Mouse (Mus musculus): ENCODE results near the gene Acsl6. TPM values are rescaled to one million over a fixed set of nuclear protein-coding genes. Genes with fewer than 3 reads are reported as not detected.

Acsl6 gene
- polyA plus RNA-seq, 1 experiment from 2014 or later, result 0.55 TPM

DNA sequence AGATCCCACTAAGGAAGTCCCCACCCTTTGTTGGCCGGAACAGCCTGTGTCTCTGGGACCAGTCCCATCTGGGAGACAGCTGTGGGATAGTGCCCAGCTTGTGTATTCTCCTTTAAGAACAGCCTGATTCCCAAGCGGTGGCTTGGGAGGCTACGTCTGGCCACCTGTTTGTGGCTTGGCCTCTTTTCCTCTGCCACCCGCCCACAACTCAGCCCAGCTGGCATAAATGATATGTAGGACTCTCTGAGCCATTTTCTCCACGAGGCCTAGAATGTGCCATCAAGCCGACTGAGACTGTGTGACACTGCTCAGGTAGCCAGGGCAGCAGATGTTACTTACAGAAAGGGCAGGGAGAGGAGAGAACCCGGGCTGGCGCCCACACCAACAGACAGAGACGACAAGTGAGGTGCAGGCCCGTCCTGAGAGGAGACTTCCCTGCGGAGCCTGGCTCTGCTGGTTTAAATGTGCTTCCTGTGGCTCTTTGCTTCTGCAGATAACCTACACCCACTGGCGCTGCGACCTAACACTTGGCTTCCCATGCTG is 32.6 kb downstream of the Acsl6 start:
- H3K4me2 ChIP-seq, result no peak overlapping the region
- no peaks in the 10 kb centered on the region for H3K36me3 ChIP-seq
- ATAC-seq (ENCODE audit: insufficient number of reproducible peaks, low FRiP score), result no peak
- no peak overlapping the region for H3K4me3 ChIP-seq
- H3K9me3 ChIP-seq (replicated peaks), result no peaks in the 10 kb centered on the region
- peaks cover 6% of the 10 kb centered on the region; the same call in 1 of the 2 replicates for H3K27me3 ChIP-seq (replicated peaks)
- H3K4me1 ChIP-seq (replicated peaks), result 0 out of 2 replicates have a peak, but pooled peaks cover 3% of the 10 kb centered on the region
- WGBS, result 37% methylated on average over 13 of the region's 13 CpGs
- no peak overlapping the region for H3K9ac ChIP-seq
- H3K27ac ChIP-seq (ENCODE audit: poor library complexity, severe bottlenecking), result no peak overlapping the region

DNA sequence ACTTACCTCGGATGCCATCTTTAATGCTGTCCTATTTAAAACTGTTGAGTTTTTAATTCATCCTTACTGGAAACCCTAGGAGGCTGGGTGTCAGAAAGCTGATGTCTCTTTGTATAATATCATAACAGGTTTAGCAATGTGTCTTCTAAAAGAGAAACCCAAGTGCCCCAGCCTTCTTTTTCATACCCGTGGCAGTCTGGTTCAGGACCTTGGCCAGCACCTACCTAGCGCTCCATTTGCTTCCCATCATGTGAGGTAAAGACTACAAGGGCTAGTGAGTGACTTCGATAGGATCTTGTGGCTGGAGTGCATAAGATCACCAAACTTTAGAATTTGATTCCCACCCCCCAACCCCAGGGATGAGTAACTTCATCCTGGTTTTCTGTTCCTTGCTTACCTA is 40.1 kb downstream of the Acsl6 start:
- H3K9me3 ChIP-seq (replicated peaks), result no peaks in the 10 kb centered on the region
- 32% methylated on average over 4 of the region's 4 CpGs for WGBS
- no peak overlapping the region for H3K27ac ChIP-seq (ENCODE audit: poor library complexity, severe bottlenecking)
- no peak overlapping the region for H3K4me3 ChIP-seq
- no peaks in the 10 kb centered on the region for H3K4me1 ChIP-seq (replicated peaks)
- H3K36me3 ChIP-seq, result no peaks in the 10 kb centered on the region
- H3K27me3 ChIP-seq (replicated peaks), result peaks cover 4% of the 10 kb centered on the region; the same call in 1 of the 2 replicates
- H3K4me2 ChIP-seq, result no peak overlapping the region
- H3K9ac ChIP-seq, result no peak overlapping the region
- ATAC-seq (ENCODE audit: insufficient number of reproducible peaks, low FRiP score), result no peak

DNA sequence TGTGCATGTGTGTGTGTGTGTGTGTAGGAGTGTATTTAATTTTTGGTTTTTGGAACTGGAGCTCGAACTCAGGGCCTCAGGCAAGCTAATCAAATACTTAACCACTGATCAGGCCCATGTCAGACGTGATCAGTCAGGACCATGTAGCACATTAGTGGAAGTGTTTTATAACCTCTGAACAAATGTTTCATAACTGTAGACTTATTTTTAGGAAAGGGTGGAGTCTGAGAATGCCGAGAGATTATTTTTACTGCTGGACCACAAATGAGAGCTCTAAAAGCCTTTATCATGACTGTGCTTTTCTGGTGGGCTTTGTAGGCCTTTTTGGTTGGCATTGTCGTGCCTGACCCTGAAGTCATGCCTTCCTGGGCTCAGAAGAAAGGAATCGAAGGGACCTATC is 48.1 kb downstream of the Acsl6 start:
- ATAC-seq (ENCODE audit: insufficient number of reproducible peaks, low FRiP score), result no peak
- 66% methylated on average over 5 of the region's 5 CpGs for WGBS
- Histone ChIP-seq H3K9ac (no peak overlapping the region), H3K27ac (ENCODE audit: poor library complexity, severe bottlenecking) (no peak overlapping the region), H3K4me1 (replicated peaks) (no peaks in the 10 kb centered on the region), H3K4me3 (no peak overlapping the region), H3K4me2 (no peak overlapping the region), H3K36me3 (no peaks in the 10 kb centered on the region), H3K9me3 (replicated peaks) (no peaks in the 10 kb centered on the region), H3K27me3 (replicated peaks) (no peaks in the 10 kb centered on the region)

DNA sequence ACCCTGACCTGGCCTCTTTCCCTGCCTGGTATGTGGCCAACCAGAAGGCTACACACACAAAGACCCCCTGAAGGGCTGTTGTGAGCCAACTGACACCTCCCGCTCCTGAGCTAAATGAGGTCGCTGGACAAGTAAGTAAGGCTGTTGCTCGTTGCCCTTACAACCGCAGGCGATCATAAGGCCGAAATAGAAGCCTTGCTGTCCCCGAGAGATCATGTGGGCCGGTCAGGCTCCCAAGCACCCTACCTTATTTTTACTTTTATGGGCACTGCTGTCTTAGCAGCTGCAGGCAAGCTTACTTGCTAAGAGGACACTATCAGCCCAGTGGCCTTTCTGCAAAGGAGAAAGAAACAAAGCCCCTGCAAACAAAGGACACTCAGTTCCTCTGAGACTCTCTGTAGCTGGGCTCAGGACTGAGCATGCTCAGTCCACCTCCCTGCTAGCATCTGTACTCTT is 49.6 kb downstream of the Acsl6 start:
- ATAC-seq (ENCODE audit: insufficient number of reproducible peaks, low FRiP score), result no peak

DNA sequence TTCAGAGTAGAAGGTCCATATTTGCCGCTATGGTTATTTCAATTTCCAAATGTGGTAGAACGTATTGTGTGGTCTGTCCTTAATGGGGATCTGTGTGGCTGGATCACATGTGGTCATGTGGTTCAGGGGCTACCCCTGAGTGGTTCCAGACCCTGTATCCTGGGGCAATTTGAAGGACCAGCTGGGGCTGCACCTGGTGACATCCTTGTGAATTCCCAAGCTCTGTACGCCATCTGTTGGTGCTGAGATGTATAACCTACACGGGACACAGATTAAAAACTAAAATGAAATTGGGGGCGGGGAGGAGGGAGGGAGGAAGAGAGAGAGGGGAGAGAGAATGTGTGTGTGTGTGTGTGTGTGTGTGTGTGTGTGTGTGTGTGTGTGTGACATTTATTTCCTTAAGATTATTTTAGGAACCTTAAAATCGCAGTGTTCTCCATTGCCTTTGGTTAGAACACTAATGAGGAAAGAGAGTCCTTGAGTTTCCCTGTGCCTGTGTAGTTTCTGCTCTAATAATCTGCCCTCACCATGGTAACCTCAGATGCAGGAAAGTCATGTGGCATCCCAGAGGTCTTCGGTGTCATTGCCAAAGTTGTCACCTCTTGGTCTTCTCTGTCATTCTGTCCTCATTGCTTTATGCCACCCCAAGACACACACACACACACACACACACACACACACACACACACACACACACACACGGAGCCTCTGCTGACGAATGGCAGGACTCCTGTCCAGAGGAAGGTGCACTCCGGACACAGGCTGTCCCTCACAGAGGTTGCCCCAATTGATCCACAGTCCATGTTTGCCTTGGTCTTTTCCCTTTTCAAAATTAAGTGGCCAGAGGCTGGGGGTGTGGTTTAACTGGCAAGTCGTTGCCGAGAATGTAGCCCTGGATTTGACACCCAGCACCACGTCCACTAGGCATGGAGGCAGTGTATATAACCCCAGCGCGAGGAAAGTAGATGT is 51.3 kb downstream of the Acsl6 start:
- Histone ChIP-seq H3K4me1 (replicated peaks) (no peaks in the 10 kb centered on the region), H3K4me2 (no peak overlapping the region), H3K4me3 (no peak overlapping the region), H3K9ac (no peak overlapping the region), H3K9me3 (replicated peaks) (no peaks in the 10 kb centered on the region), H3K27me3 (replicated peaks) (no peaks in the 10 kb centered on the region), H3K27ac (ENCODE audit: poor library complexity, severe bottlenecking) (no peak overlapping the region), H3K36me3 (no peaks in the 10 kb centered on the region)
- WGBS, result 41% methylated on average over 15 of the region's 15 CpGs
- ATAC-seq (ENCODE audit: insufficient number of reproducible peaks, low FRiP score), result no peak

More for the DNA sequence above, 49.6 kb downstream of the Acsl6 start:
- 48% methylated on average over 8 of the region's 8 CpGs for WGBS
- no peaks in the 10 kb centered on the region for H3K27me3 ChIP-seq (replicated peaks)
- no peak overlapping the region for H3K9ac ChIP-seq
- H3K4me1 ChIP-seq (replicated peaks), result no peaks in the 10 kb centered on the region
- no peak overlapping the region for H3K4me2 ChIP-seq
- H3K27ac ChIP-seq (ENCODE audit: poor library complexity, severe bottlenecking), result no peak overlapping the region
- no peaks in the 10 kb centered on the region for H3K9me3 ChIP-seq (replicated peaks)
- H3K36me3 ChIP-seq, result no peaks in the 10 kb centered on the region
- H3K4me3 ChIP-seq, result no peak overlapping the region

DNA sequence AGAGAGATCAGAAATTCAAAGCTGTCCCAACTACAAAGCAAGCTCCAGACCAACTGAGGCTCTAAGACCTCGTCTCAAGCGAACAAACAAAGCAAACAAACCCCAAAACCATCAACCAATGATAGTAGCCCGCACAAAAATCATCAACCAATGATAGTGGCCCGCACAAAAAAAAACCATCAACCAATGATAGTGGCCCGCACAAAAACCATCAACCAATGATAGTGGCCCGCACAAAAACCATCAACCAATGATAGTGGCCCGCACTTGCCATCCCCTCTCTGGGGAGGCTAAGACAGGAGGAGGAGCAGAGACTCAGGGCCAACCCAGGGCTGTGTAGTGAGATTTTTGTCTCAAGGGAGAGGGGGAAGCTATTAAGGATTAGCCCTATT is 52.0 kb downstream of the Acsl6 start:
- Histone ChIP-seq H3K9me3 (replicated peaks) (no peaks in the 10 kb centered on the region), H3K4me2 (no peak overlapping the region), H3K9ac (no peak overlapping the region), H3K27me3 (replicated peaks) (no peaks in the 10 kb centered on the region), H3K27ac (ENCODE audit: poor library complexity, severe bottlenecking) (no peak overlapping the region), H3K4me1 (replicated peaks) (no peaks in the 10 kb centered on the region), H3K36me3 (no peaks in the 10 kb centered on the region), H3K4me3 (no peak overlapping the region)
- ATAC-seq (ENCODE audit: insufficient number of reproducible peaks, low FRiP score), result no peak
- 48% methylated on average over 7 of the region's 7 CpGs for WGBS

DNA sequence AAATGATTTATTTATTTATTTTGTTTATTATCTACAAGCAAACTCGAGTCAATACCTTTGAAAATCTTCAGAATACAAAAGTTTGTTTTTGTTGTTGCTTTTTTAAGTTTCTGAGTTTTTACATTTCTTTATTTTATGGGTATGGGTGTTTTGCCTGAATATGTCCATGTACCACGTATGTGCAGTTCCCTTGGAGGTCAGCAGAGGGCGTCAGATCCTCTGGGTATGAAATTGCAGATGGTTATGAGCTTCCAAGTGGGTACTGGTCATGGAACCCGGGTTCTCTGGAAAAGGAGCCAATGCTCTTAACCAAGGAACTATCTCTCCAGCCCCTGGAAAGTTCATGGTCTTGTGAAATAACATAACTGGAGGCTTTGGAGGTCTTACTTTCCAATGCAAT is 53.1 kb downstream of the Acsl6 start:
- ATAC-seq (ENCODE audit: insufficient number of reproducible peaks, low FRiP score), result no peak
- Histone ChIP-seq H3K27ac (ENCODE audit: poor library complexity, severe bottlenecking) (no peak overlapping the region), H3K27me3 (replicated peaks) (no peaks in the 10 kb centered on the region), H3K4me1 (replicated peaks) (no peaks in the 10 kb centered on the region), H3K4me2 (no peak overlapping the region), H3K9ac (no peak overlapping the region), H3K9me3 (replicated peaks) (no peaks in the 10 kb centered on the region), H3K36me3 (no peaks in the 10 kb centered on the region), H3K4me3 (no peak overlapping the region)
- WGBS, result 51% methylated on average over 4 of the region's 4 CpGs

DNA sequence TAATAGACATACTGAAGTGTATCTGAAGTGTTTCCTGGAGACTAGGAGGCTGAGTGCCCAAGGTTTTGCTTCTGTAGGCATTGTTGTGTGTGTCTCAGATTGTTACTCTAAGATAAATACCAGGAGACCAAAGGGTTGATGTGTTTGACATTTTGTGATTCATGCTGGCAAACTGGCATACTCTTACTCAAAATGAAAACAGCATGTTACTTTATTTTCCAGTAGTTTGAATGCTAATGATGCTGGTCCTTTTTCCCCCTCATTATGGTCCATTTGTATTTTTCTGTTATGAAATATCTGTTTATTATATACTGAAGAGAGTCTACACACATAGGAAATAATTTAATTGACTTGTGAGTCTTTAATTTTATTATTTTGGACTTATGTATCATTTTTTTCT is 69.0 kb downstream of the Acsl6 start:
- H3K36me3 ChIP-seq, result no peaks in the 10 kb centered on the region
- no peak overlapping the region for H3K4me3 ChIP-seq
- no peak for ATAC-seq (ENCODE audit: insufficient number of reproducible peaks, low FRiP score)
- no peaks in the 10 kb centered on the region for H3K9me3 ChIP-seq (replicated peaks)
- no peak overlapping the region for H3K27ac ChIP-seq (ENCODE audit: poor library complexity, severe bottlenecking)
- H3K27me3 ChIP-seq (replicated peaks), result no peaks in the 10 kb centered on the region
- H3K4me2 ChIP-seq, result no peak overlapping the region
- H3K4me1 ChIP-seq (replicated peaks), result no peaks in the 10 kb centered on the region
- no peak overlapping the region for H3K9ac ChIP-seq

DNA sequence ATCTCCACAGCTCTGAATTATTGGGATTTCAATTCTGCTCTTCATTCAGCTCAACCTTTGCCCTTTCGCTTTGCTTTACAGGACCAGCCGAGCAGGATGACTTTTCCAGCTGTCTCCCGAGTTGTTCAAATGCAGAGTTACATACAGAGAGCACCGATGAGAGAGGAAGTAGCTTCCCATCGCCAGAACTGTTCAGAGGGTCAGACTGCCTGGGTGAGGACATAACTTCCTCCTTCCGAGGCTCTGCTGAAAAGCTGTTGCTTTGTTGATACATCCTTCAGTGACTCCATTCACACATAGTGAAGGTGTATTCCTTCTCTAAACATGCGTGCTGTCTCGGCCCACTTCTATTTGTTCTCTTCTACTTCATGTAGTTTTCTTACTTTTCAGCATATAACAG is 86.8 kb downstream of the Acsl6 start:
- Histone ChIP-seq H3K27me3 (replicated peaks) (no peaks in the 10 kb centered on the region), H3K36me3 (no peaks in the 10 kb centered on the region), H3K4me1 (replicated peaks) (no peaks in the 10 kb centered on the region), H3K9me3 (replicated peaks) (no peaks in the 10 kb centered on the region), H3K4me3 (no peak overlapping the region), H3K9ac (no peak overlapping the region), H3K27ac (ENCODE audit: poor library complexity, severe bottlenecking) (no peak overlapping the region), H3K4me2 (no peak overlapping the region)
- 61% methylated on average over 8 of the region's 8 CpGs for WGBS
- no peak for ATAC-seq (ENCODE audit: insufficient number of reproducible peaks, low FRiP score)

DNA sequence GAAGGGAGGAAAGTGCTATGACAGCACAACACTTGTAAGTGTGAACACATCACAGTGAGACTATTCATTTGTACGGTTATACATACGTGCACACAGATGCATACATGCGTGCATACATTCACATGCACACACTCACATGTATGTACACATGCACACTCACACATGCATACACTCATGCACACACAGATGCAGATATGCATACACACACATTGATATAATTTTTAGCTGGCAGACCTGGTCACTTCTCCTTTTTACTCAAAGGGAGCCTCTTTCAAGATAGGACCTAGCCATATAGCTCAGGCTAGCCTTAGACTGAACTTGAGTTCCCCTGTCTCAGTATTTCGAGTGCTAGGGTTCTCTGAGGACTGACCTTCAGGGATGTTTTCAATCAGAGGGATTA is 87.7 kb downstream of the Acsl6 start:
- no peak overlapping the region for H3K9ac ChIP-seq
- H3K9me3 ChIP-seq (replicated peaks), result no peaks in the 10 kb centered on the region
- no peaks in the 10 kb centered on the region for H3K27me3 ChIP-seq (replicated peaks)
- H3K27ac ChIP-seq (ENCODE audit: poor library complexity, severe bottlenecking), result no peak overlapping the region
- H3K4me2 ChIP-seq, result no peak overlapping the region
- no peaks in the 10 kb centered on the region for H3K36me3 ChIP-seq
- no peak for ATAC-seq (ENCODE audit: insufficient number of reproducible peaks, low FRiP score)
- WGBS, result 80% methylated on average over 4 of the region's 4 CpGs
- no peaks in the 10 kb centered on the region for H3K4me1 ChIP-seq (replicated peaks)
- H3K4me3 ChIP-seq, result no peak overlapping the region

DNA sequence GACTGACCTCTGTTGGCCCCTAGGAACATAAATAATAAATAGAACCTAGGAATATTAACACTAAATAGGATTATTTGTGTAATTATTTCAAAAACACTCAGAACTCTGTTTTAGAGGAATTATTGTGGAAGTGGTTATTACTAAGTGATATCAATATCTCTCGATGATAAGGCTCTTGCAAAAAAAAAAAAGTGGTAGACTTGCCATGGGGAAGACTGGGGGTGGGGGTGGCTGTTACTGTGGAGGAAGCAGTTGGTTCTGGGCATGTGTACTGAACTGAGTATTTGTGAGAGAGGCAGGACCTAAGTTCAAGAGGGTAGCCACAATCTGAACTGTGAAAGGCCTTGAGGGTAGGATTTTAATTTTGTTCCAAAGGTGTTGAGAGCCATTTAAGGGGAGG is 93.1 kb downstream of the Acsl6 start:
- Histone ChIP-seq H3K4me1 (replicated peaks) (no peaks in the 10 kb centered on the region), H3K36me3 (no peaks in the 10 kb centered on the region), H3K4me3 (no peak overlapping the region), H3K9me3 (replicated peaks) (no peaks in the 10 kb centered on the region; the same call in 1 of the 2 replicates), H3K27me3 (replicated peaks) (no peaks in the 10 kb centered on the region), H3K9ac (no peak overlapping the region), H3K27ac (ENCODE audit: poor library complexity, severe bottlenecking) (no peak overlapping the region), H3K4me2 (no peak overlapping the region)
- WGBS, result 70% methylated on average over 1 of the region's 1 CpGs
- no peak for ATAC-seq (ENCODE audit: insufficient number of reproducible peaks, low FRiP score)

All from heart, embryonic 12.5 days (tissue).